Mouse (Mus musculus): ENCODE results near the gene Ltbp3. TPM values are rescaled to one million over a fixed set of nuclear protein-coding genes. Genes with fewer than 3 reads are reported as not detected.
A peak's percentile ranks its signal among the peaks of the same experiment; 100 is the strongest.

Ltbp3 gene
- polyA plus RNA-seq, 1 experiment from 2014 or later, result 9.8 TPM

DNA sequence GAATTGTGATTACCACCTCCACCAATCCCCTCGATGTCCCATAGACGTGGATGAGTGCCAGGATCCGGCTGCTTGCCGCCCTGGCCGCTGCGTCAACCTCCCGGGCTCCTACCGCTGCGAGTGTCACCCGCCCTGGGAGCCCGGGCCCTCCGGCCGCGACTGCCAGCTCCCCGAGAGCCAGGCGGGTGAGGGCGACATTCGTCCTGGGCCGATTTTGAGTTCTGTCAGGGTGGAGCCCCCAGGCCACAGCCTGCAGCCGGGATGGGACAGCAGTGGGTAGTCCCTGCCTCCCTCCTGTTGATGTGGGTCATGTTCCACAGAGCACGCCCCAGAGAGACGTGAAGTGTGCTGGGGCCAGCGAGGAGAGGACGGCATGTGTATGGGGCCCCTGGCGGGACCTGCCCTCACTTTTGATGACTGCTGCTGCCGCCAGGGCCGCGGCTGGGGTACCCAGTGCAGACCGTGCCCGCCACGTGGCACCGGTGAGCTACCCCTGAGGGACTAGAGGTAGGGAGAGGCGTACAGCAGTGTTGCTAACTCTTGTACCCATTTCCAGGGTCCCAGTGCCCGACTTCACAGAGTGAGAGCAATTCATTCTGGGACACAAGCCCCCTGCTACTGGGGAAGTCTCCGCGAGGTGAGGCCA, 16.4 kb downstream of the Ltbp3 start:
- Histone ChIP-seq H3K9ac (ENCODE audit: low read depth, low read length) (peak overlapping the region; percentile 60), H3K4me2 (peak overlapping the region; percentile 67), H3K27me3 (ENCODE audit: control insufficient read depth, insufficient read depth, low read length) (peaks cover 68% of the 10 kb centered on the region), H3K9me3 (replicated peaks; ENCODE audit: control insufficient read depth, low read length) (no peaks in the 10 kb centered on the region), H3K27ac (ENCODE audit: low read depth, low read length) (no peak overlapping the region), H3K36me3 (ENCODE audit: control insufficient read depth, insufficient read depth, low read length) (peaks cover 35% of the 10 kb centered on the region), H3K4me3 (ENCODE audit: low read depth, low read length) (peak overlapping the region; percentile 41), H3K4me1 (ENCODE audit: control insufficient read depth, insufficient read depth, low read length) (peaks cover 16% of the 10 kb centered on the region)
- ATAC-seq (replicated peaks; ENCODE audit: insufficient number of reproducible peaks, low FRiP score, low TSS enrichment), result no peak
- WGBS (ENCODE audit: insufficient replicate concordance), result 11% methylated on average over 36 of the region's 36 CpGs

GRCm38 (mm10) chr19:5758878-5759403, 18.2 kb downstream of the Ltbp3 start:
- no peak for ATAC-seq (replicated peaks; ENCODE audit: insufficient number of reproducible peaks, low FRiP score, low TSS enrichment)
- Histone ChIP-seq H3K4me2 (no peak overlapping the region), H3K4me1 (ENCODE audit: control insufficient read depth, insufficient read depth, low read length) (peaks cover 16% of the 10 kb centered on the region), H3K36me3 (ENCODE audit: control insufficient read depth, insufficient read depth, low read length) (peaks cover 44% of the 10 kb centered on the region), H3K27me3 (ENCODE audit: control insufficient read depth, insufficient read depth, low read length) (peaks cover 50% of the 10 kb centered on the region), H3K9ac (ENCODE audit: low read depth, low read length) (no peak overlapping the region), H3K9me3 (replicated peaks; ENCODE audit: control insufficient read depth, low read length) (no peaks in the 10 kb centered on the region), H3K27ac (ENCODE audit: low read depth, low read length) (no peak overlapping the region), H3K4me3 (ENCODE audit: low read depth, low read length) (no peak overlapping the region)
- 88% methylated on average over 14 of the region's 14 CpGs for WGBS (ENCODE audit: insufficient replicate concordance)

GRCm38 (mm10) chr19:5763163-5763562, 22.5 kb downstream of the Ltbp3 start:
- no peaks in the 10 kb centered on the region for H3K4me1 ChIP-seq (ENCODE audit: control insufficient read depth, insufficient read depth, low read length)
- H3K36me3 ChIP-seq (ENCODE audit: control insufficient read depth, insufficient read depth, low read length), result peaks cover 53% of the 10 kb centered on the region
- 92% methylated on average over 6 of the region's 6 CpGs for WGBS (ENCODE audit: insufficient replicate concordance)
- H3K4me2 ChIP-seq, result no peak overlapping the region
- peaks cover 11% of the 10 kb centered on the region for H3K27me3 ChIP-seq (ENCODE audit: control insufficient read depth, insufficient read depth, low read length)
- H3K9me3 ChIP-seq (replicated peaks; ENCODE audit: control insufficient read depth, low read length), result no peaks in the 10 kb centered on the region
- no peak overlapping the region for H3K9ac ChIP-seq (ENCODE audit: low read depth, low read length)
- H3K4me3 ChIP-seq (ENCODE audit: low read depth, low read length), result no peak overlapping the region
- H3K27ac ChIP-seq (ENCODE audit: low read depth, low read length), result no peak overlapping the region
- ATAC-seq (replicated peaks; ENCODE audit: insufficient number of reproducible peaks, low FRiP score, low TSS enrichment), result no peak

- Histone ChIP-seq H3K4me2 (no peak overlapping the region), H3K4me3 (ENCODE audit: low read depth, low read length) (no peak overlapping the region), H3K9me3 (replicated peaks; ENCODE audit: control insufficient read depth, low read length) (no peaks in the 10 kb centered on the region), H3K27ac (ENCODE audit: low read depth, low read length) (no peak overlapping the region), H3K27me3 (ENCODE audit: control insufficient read depth, insufficient read depth, low read length) (no peaks in the 10 kb centered on the region), H3K4me1 (ENCODE audit: control insufficient read depth, insufficient read depth, low read length) (peaks cover 12% of the 10 kb centered on the region), H3K36me3 (ENCODE audit: control insufficient read depth, insufficient read depth, low read length) (peaks cover 30% of the 10 kb centered on the region), H3K9ac (ENCODE audit: low read depth, low read length) (no peak overlapping the region)
- ATAC-seq (replicated peaks; ENCODE audit: insufficient number of reproducible peaks, low FRiP score, low TSS enrichment), result no peak
- WGBS (ENCODE audit: insufficient replicate concordance), result 86% methylated on average over 4 of the region's 4 CpGs
Observed at GRCm38 (mm10) chr19:5767271-5767670, 26.6 kb downstream of the Ltbp3 start.

- ATAC-seq (replicated peaks; ENCODE audit: insufficient number of reproducible peaks, low FRiP score, low TSS enrichment), result no peak
- peaks cover 12% of the 10 kb centered on the region for H3K4me1 ChIP-seq (ENCODE audit: control insufficient read depth, insufficient read depth, low read length)
Observed at GRCm38 (mm10) chr19:5770311-5770710, 29.6 kb downstream of the Ltbp3 start.

DNA sequence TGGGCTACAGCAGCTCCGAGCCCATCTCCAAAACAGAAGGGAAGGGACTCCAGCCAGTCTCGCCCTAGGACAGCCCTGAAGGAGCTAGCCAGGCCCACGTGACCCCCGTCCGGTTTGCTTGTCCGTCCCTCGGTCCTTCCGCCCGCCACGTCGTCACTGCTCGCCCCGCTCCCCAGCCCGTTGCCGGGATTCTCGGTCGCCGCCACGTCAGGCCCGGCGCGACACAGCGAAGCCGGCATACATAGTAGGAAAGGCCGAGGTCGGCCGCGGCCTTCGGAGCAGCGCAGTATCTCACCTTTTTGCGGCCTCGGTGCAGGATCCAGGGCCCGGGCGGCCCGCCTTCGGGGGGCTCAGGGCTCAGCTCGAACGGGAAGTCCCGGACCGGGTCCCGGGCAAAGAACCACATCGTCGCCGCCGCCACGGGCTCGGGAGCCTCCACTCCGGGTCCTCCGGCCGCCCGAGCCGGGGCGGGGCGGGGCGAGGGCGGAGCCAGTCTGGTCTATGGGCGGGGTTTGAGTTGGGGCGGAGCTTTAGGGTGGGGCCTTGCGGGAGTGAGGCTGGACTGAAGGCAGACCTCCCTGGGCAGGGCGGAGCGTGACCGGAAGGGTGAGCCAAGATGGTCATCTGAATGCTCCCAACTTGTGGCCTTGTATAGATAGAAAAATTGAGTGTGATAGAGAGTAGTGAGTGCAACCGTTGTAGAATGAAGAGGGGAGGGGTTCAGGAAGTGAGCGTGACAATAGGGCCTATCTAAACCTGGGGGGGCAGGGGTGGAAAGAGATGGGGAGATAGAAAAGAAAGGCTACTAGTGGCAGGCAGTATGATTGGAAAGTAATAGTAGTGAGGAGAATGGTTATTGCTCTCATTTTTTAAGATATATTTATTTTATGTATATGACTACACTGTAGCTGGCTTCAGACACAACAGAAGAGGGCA, 30.5 kb downstream of the Ltbp3 start, which contains the start of gene Scyl1:
Gene Scyl1, minus strand, starts transcription at position 495 of the 936 bp plus-strand sequence.
- Histone ChIP-seq H3K9ac (ENCODE audit: low read depth, low read length) (peak within 1 kb of the TSS; percentile 87), H3K4me3 (ENCODE audit: low read depth, low read length) (peak within 1 kb of the TSS; percentile 94), H3K36me3 (ENCODE audit: control insufficient read depth, insufficient read depth, low read length) (peaks cover 13% of the 10 kb centered on the region), H3K9me3 (replicated peaks; ENCODE audit: control insufficient read depth, low read length) (no peaks in the 10 kb centered on the region), H3K4me1 (ENCODE audit: control insufficient read depth, insufficient read depth, low read length) (peaks cover 12% of the 10 kb centered on the region), H3K4me2 (peak within 1 kb of the TSS; percentile 87), H3K27me3 (ENCODE audit: control insufficient read depth, insufficient read depth, low read length) (no peaks in the 10 kb centered on the region), H3K27ac (ENCODE audit: low read depth, low read length) (peak within 1 kb of the TSS; percentile 88)
- WGBS (ENCODE audit: insufficient replicate concordance), result under 1% methylated on average over 64 of the region's 64 CpGs
- peak; percentile 95 for ATAC-seq (replicated peaks; ENCODE audit: insufficient number of reproducible peaks, low FRiP score, low TSS enrichment)

More at GRCm38 (mm10) chr19:5770311-5770710, 29.6 kb downstream of the Ltbp3 start:
- peak overlapping the region; percentile 88; the same call in 1 of the 2 replicates for H3K27ac ChIP-seq (ENCODE audit: low read depth, low read length)
- H3K9me3 ChIP-seq (replicated peaks; ENCODE audit: control insufficient read depth, low read length), result no peaks in the 10 kb centered on the region
- peak overlapping the region; percentile 87 for H3K9ac ChIP-seq (ENCODE audit: low read depth, low read length)
- WGBS (ENCODE audit: insufficient replicate concordance), result 43% methylated on average over 9 of the region's 9 CpGs
- no peaks in the 10 kb centered on the region for H3K27me3 ChIP-seq (ENCODE audit: control insufficient read depth, insufficient read depth, low read length)
- peak overlapping the region; percentile 87 for H3K4me2 ChIP-seq
- peaks cover 13% of the 10 kb centered on the region for H3K36me3 ChIP-seq (ENCODE audit: control insufficient read depth, insufficient read depth, low read length)
- peak overlapping the region; percentile 94 for H3K4me3 ChIP-seq (ENCODE audit: low read depth, low read length)

DNA sequence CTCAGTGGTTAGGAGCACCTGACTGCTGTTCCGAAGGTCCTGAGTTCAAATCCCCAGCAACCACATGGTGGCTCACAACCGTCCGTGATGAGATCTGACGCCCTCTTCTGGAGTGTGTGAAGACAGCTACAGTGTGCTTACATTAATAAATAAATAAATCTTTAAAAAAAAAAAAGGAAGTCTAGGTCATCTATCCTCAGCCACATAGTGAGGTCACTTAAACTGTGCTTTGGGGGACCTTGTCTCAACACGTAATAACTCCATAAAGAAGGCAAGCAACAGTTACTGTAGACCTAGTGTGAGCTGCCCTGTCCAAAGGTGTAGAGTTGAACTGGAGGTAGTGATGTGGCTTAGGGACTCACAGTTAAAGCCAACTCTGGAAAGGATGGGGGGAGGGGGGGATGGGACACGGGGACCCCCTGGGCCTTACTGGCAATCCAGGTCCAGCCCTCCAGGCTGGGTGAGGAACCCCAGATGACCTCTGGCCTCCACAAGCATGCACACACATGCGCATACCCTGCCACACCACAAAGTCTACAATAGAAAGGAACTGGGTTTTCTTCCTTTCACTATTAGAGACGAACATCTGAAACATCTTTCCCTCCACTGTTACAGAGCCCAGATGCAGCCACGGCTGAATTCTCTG, 36.8 kb downstream of the Ltbp3 start:
- Histone ChIP-seq H3K4me1 (ENCODE audit: control insufficient read depth, insufficient read depth, low read length) (no peaks in the 10 kb centered on the region), H3K27me3 (ENCODE audit: control insufficient read depth, insufficient read depth, low read length) (no peaks in the 10 kb centered on the region), H3K4me2 (no peak overlapping the region), H3K36me3 (ENCODE audit: control insufficient read depth, insufficient read depth, low read length) (no peaks in the 10 kb centered on the region), H3K4me3 (ENCODE audit: low read depth, low read length) (no peak overlapping the region), H3K9ac (ENCODE audit: low read depth, low read length) (no peak overlapping the region), H3K27ac (ENCODE audit: low read depth, low read length) (no peak overlapping the region), H3K9me3 (replicated peaks; ENCODE audit: control insufficient read depth, low read length) (no peaks in the 10 kb centered on the region)
- ATAC-seq (replicated peaks; ENCODE audit: insufficient number of reproducible peaks, low FRiP score, low TSS enrichment), result no peak
- 77% methylated on average over 9 of the region's 9 CpGs for WGBS (ENCODE audit: insufficient replicate concordance)

DNA sequence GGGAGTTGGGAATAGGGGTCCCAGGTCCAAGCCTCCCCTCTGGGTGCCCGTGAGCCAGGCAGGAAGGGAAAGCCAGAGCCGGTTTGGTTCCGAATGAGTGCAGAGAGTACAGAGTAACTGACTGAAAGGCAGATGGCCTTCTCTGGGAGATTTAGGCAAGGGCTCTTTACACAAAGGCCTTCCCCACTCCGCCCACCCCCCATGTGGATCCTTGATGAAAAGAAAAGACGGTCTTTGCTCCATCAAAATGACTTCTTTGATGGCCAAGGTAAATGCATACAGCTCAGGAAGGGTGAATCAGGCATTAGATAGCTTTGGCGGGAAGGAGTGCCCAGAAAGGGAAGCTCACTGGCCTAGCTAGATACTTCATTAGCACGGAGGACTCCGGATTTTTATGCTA, 37.6 kb downstream of the Ltbp3 start:
- Histone ChIP-seq H3K4me2 (no peak overlapping the region), H3K9ac (ENCODE audit: low read depth, low read length) (no peak overlapping the region), H3K4me3 (ENCODE audit: low read depth, low read length) (no peak overlapping the region), H3K27ac (ENCODE audit: low read depth, low read length) (no peak overlapping the region), H3K27me3 (ENCODE audit: control insufficient read depth, insufficient read depth, low read length) (no peaks in the 10 kb centered on the region), H3K36me3 (ENCODE audit: control insufficient read depth, insufficient read depth, low read length) (no peaks in the 10 kb centered on the region), H3K9me3 (replicated peaks; ENCODE audit: control insufficient read depth, low read length) (no peaks in the 10 kb centered on the region), H3K4me1 (ENCODE audit: control insufficient read depth, insufficient read depth, low read length) (no peaks in the 10 kb centered on the region)
- 59% methylated on average over 8 of the region's 8 CpGs for WGBS (ENCODE audit: insufficient replicate concordance)
- ATAC-seq (replicated peaks; ENCODE audit: insufficient number of reproducible peaks, low FRiP score, low TSS enrichment), result no peak
